Mouse (Mus musculus) macrophage (primary cell): ENCODE results near the gene Rbm8a. TPM values are rescaled to one million over a fixed set of nuclear protein-coding genes. Genes with fewer than 3 reads are reported as not detected.
"Not testable (repeated sequence)": the region's sequence is repeated elsewhere in the genome, so short reads cannot be mapped to it uniquely, and the experiment has no call there.

ENCODE experiments used
- H3K27ac ChIP-seq: fragments of 350-480 bp; formaldehyde crosslinking; 2 replicates; pipeline ENCODE4 v1.9.0; 2021
- H3K36me3 ChIP-seq: fragments of 350-480 bp; formaldehyde crosslinking; 2 replicates; pipeline ENCODE4 v1.9.0; 2021; ENCODE audit errors: inconsistent target
- H3K4me3 ChIP-seq: fragments of 350-480 bp; formaldehyde crosslinking; 2 replicates; pipeline ENCODE4 v1.9.0; 2021; ENCODE audit errors: inconsistent target
- H3K79me2 ChIP-seq: fragments of 350-480 bp; formaldehyde crosslinking; 2 replicates; pipeline ENCODE4 v1.9.0; 2021; ENCODE audit errors: inconsistent target
- WGBS: methylation state at CpG from one replicate; pipeline ENCODE4 v1.1.7; 2026; ENCODE audit warnings: inconsistent platforms; ENCODE audit not compliant: missing documents; 5-methylcytosine and 5-hydroxymethylcytosine counted together
- polyA plus RNA-seq: library from polyadenylated mRNA; stranded (reverse); fragments of 250-400 nt; gene quantifications from 3 replicates; pipeline ENCODE4 v1.2.4, GENCODE M21; 2018; ENCODE audit warnings: inconsistent platforms

Gene Rbm8a
- polyA plus RNA-seq, 1 experiment from 2014 or later: 43.9 TPM

- Histone ChIP-seq H3K27ac (peak within 1 kb of the TSS; percentile 54), H3K79me2 (peaks cover 35% of the 10 kb centered on the region), H3K4me3 (peak within 1 kb of the TSS; percentile 86), H3K36me3 (peaks cover 33% of the 10 kb centered on the region; the same call in 1 of the 2 replicates)
- 4% methylated on average over 60 of the region's 60 CpGs for WGBS
These were observed 5.5 kb downstream of the Rbm8a start, which contains the start of the genes Pex11b and Gm42957 for GRCm38 (mm10) chr3:96634928-96635879. Gene Pex11b, plus strand, starts transcription at chr3:96635376. Gene Gm42957, plus strand, starts transcription at chr3:96635474.

- Histone ChIP-seq H3K79me2 (peaks cover 27% of the 10 kb centered on the region), H3K27ac (peak overlapping the region; percentile 36; the same call in 1 of the 2 replicates), H3K4me3 (peak overlapping the region; percentile 86), H3K36me3 (peaks cover 33% of the 10 kb centered on the region; the same call in 1 of the 2 replicates)
- WGBS: 6% methylated on average over 15 of the region's 15 CpGs
These were observed 6.2 kb downstream of the Rbm8a start for GRCm38 (mm10) chr3:96635906-96636305.

GRCm38 (mm10) chr3:96636448-96636847, 6.7 kb downstream of the Rbm8a start:
- Histone ChIP-seq H3K27ac (peak overlapping the region; percentile 36; the same call in 1 of the 2 replicates), H3K79me2 (peaks cover 22% of the 10 kb centered on the region), H3K4me3 (peak overlapping the region; percentile 86), H3K36me3 (peaks cover 38% of the 10 kb centered on the region; the same call in 1 of the 2 replicates)
- 75% methylated on average over 11 of the region's 11 CpGs for WGBS

GRCm38 (mm10) chr3:96639219-96639618, 9.5 kb downstream of the Rbm8a start:
- Histone ChIP-seq H3K27ac (no peak overlapping the region), H3K79me2 (peaks cover 10% of the 10 kb centered on the region; the same call in 1 of the 2 replicates), H3K4me3 (no peak overlapping the region), H3K36me3 (peaks cover 36% of the 10 kb centered on the region; the same call in 1 of the 2 replicates)
- 69% methylated on average over 1 of the region's 1 CpGs for WGBS

- H3K4me3 ChIP-seq: no peak within 1 kb of the TSS
- WGBS: 86% methylated on average over 7 of the region's 7 CpGs
- no peak within 1 kb of the TSS for H3K27ac ChIP-seq
- H3K79me2 ChIP-seq: no peaks in the 10 kb centered on the region
- peaks cover 23% of the 10 kb centered on the region; the same call in 1 of the 2 replicates for H3K36me3 ChIP-seq
These were observed 15.4 kb downstream of the Rbm8a start, which contains the start of gene Itga10 for GRCm38 (mm10) chr3:96645018-96645649. Gene Itga10, plus strand, starts transcription at chr3:96645584.

GRCm38 (mm10) chr3:96647365-96647764, 17.6 kb downstream of the Rbm8a start:
- H3K79me2 ChIP-seq: no peaks in the 10 kb centered on the region
- peaks cover 15% of the 10 kb centered on the region; the same call in 1 of the 2 replicates for H3K36me3 ChIP-seq
- WGBS: 97% methylated on average over 3 of the region's 3 CpGs

GRCm38 (mm10) chr3:96660901-96661300, 31.2 kb downstream of the Rbm8a start:
- no peaks in the 10 kb centered on the region for H3K79me2 ChIP-seq
- WGBS: 46% methylated on average over 2 of the region's 2 CpGs
- H3K4me3 ChIP-seq: no peak overlapping the region
- peak overlapping the region; percentile 49 for H3K27ac ChIP-seq
- H3K36me3 ChIP-seq: no peaks in the 10 kb centered on the region

More at GRCm38 (mm10) chr3:96647365-96647764, 17.6 kb downstream of the Rbm8a start:
- no peak overlapping the region for H3K4me3 ChIP-seq
- no peak overlapping the region for H3K27ac ChIP-seq

GRCm38 (mm10) chr3:96662731-96663316, 33.1 kb downstream of the Rbm8a start:
- H3K79me2 ChIP-seq: no peaks in the 10 kb centered on the region
- no peak overlapping the region for H3K27ac ChIP-seq
- H3K4me3 ChIP-seq: no peak overlapping the region
- H3K36me3 ChIP-seq: no peaks in the 10 kb centered on the region
- 84% methylated on average over 8 of the region's 8 CpGs for WGBS

- H3K79me2 ChIP-seq: no peaks in the 10 kb centered on the region
- WGBS: 10% methylated on average over 15 of the region's 18 CpGs
- no peak overlapping the region for H3K27ac ChIP-seq
- H3K4me3 ChIP-seq: no peak overlapping the region
- no peaks in the 10 kb centered on the region for H3K36me3 ChIP-seq
These were observed 33.9 kb downstream of the Rbm8a start for GRCm38 (mm10) chr3:96663432-96664239.

GRCm38 (mm10) chr3:96665732-96666363, 36.1 kb downstream of the Rbm8a start:
- H3K36me3 ChIP-seq: not testable (repeated sequence)

GRCm38 (mm10) chr3:96666916-96667315, 37.2 kb downstream of the Rbm8a start:
- 90% methylated on average over 5 of the region's 5 CpGs for WGBS

More at GRCm38 (mm10) chr3:96665732-96666363, 36.1 kb downstream of the Rbm8a start:
- H3K27ac ChIP-seq, H3K4me3 ChIP-seq, H3K79me2 ChIP-seq: not testable (repeated sequence)
- WGBS: 89% methylated on average over 4 of the region's 7 CpGs

GRCm38 (mm10) chr3:96667316-96667715, 37.6 kb downstream of the Rbm8a start:
- no peaks in the 10 kb centered on the region for H3K79me2 ChIP-seq
- H3K4me3 ChIP-seq: no peak overlapping the region
- H3K36me3 ChIP-seq: no peaks in the 10 kb centered on the region
- H3K27ac ChIP-seq: no peak overlapping the region
- WGBS: 60% methylated on average over 1 of the region's 1 CpGs

More at GRCm38 (mm10) chr3:96666916-96667315, 37.2 kb downstream of the Rbm8a start:
- H3K4me3 ChIP-seq: no peak overlapping the region
- H3K36me3 ChIP-seq: no peaks in the 10 kb centered on the region
- no peak overlapping the region for H3K27ac ChIP-seq
- no peaks in the 10 kb centered on the region for H3K79me2 ChIP-seq

GRCm38 (mm10) chr3:96668424-96669067, 38.8 kb downstream of the Rbm8a start:
- Histone ChIP-seq H3K27ac (no peak overlapping the region), H3K36me3 (no peaks in the 10 kb centered on the region), H3K79me2 (no peaks in the 10 kb centered on the region), H3K4me3 (no peak overlapping the region)
- WGBS: 94% methylated on average over 4 of the region's 5 CpGs
